Mouse (Mus musculus): ENCODE measurements around the gene Cers4.
A peak's percentile ranks its signal among the peaks of the same experiment; 100 is the strongest.

Cers4 gene

GRCm38 (mm10) chr8:4492851-4493685 is at the start of gene Cers4:
TSS of gene Cers4 (plus strand) at chr8:4493026.
- peak; percentile 74 to 78 for DNase-seq (ENCODE audit: low spot score in 2 of 2)

- no peak for DNase-seq (ENCODE audit: low spot score in 2 of 2)
Measured at GRCm38 (mm10) chr8:4458165-4458564, 34.7 kb upstream of the Cers4 start.

GRCm38 (mm10) chr8:4463061-4463460 is 29.8 kb upstream of the Cers4 start:
- no peak for DNase-seq (ENCODE audit: low spot score in 2 of 2)

- no peak for DNase-seq (ENCODE audit: low spot score in 2 of 2)
Measured at GRCm38 (mm10) chr8:4474419-4475187, 18.2 kb upstream of the Cers4 start.

- no peak for DNase-seq (ENCODE audit: low spot score in 2 of 2)
Measured at GRCm38 (mm10) chr8:4481154-4481553, 11.7 kb upstream of the Cers4 start.

GRCm38 (mm10) chr8:4481586-4481985 is 11.2 kb upstream of the Cers4 start:
- no peak for DNase-seq (ENCODE audit: low spot score in 2 of 2)

- DNase-seq (ENCODE audit: low spot score in 2 of 2): no peak
Measured at GRCm38 (mm10) chr8:4482501-4482900, 10.3 kb upstream of the Cers4 start.

- DNase-seq (ENCODE audit: low spot score in 2 of 2): no peak
Measured at GRCm38 (mm10) chr8:4483330-4483729, 9.5 kb upstream of the Cers4 start.

GRCm38 (mm10) chr8:4493686-4494440 is 1.0 kb downstream of the Cers4 start:
- peak; percentile 8 to 10 for DNase-seq (ENCODE audit: low spot score in 2 of 2)

- DNase-seq (ENCODE audit: low spot score in 2 of 2): no peak
Measured at GRCm38 (mm10) chr8:4495976-4496375, 3.1 kb downstream of the Cers4 start.

- no peak for DNase-seq (ENCODE audit: low spot score in 2 of 2)
Measured at GRCm38 (mm10) chr8:4497610-4498009, 4.8 kb downstream of the Cers4 start.

GRCm38 (mm10) chr8:4505364-4505763 is 12.5 kb downstream of the Cers4 start:
- no peak for DNase-seq (ENCODE audit: low spot score in 2 of 2)

- DNase-seq (ENCODE audit: low spot score in 2 of 2): no peak
Measured at GRCm38 (mm10) chr8:4507527-4507926, 14.7 kb downstream of the Cers4 start.

GRCm38 (mm10) chr8:4510824-4511223 is 18.0 kb downstream of the Cers4 start:
- no peak for DNase-seq (ENCODE audit: low spot score in 2 of 2)

GRCm38 (mm10) chr8:4511429-4512115 is 18.7 kb downstream of the Cers4 start:
- DNase-seq (ENCODE audit: low spot score in 2 of 2): no peak

GRCm38 (mm10) chr8:4512116-4512495 is 19.3 kb downstream of the Cers4 start:
- DNase-seq (ENCODE audit: low spot score in 2 of 2): no peak

GRCm38 (mm10) chr8:4516162-4516561 is 23.3 kb downstream of the Cers4 start:
- DNase-seq (ENCODE audit: low spot score in 2 of 2): peak in 1 of 2 experiments; percentile 37

- DNase-seq (ENCODE audit: low spot score in 2 of 2): no peak
Measured at GRCm38 (mm10) chr8:4521472-4521871, 28.6 kb downstream of the Cers4 start.

- no peak for DNase-seq (ENCODE audit: low spot score in 2 of 2)
Measured at GRCm38 (mm10) chr8:4523525-4523924, 30.7 kb downstream of the Cers4 start.
